Mouse (Mus musculus) embryonic facial prominence, embryonic 12.5 days (tissue): ENCODE measurements at regions not wholly inside any gene's neighbourhood (a gene's known extent, or its start where the extent isn't known, plus 50 kb on each side); places are given as distances from the start of the nearest gene placed in this dataset.

ENCODE experiments used
- ATAC-seq: fragments of 200-750 bp; cut with Nextera tagmentation; 2 replicates; pipeline ENCODE4 v1.8.0; 2017; ENCODE audit not compliant: insufficient number of reproducible peaks, insufficient read depth, low FRiP score, low TSS enrichment
- H3K27ac ChIP-seq: fragments of 300-500 bp; sonication (generic); 2 replicates; pipeline ENCODE4 v1.5.1; 2016; ENCODE audit warnings: mild to moderate bottlenecking
- H3K27me3 ChIP-seq: fragments of 300-500 bp; sonication (generic); 2 replicates; pipeline ENCODE4 v1.6.1; 2016; ENCODE audit warnings: mild to moderate bottlenecking, moderate library complexity
- H3K36me3 ChIP-seq: fragments of 300-500 bp; sonication (generic); 2 replicates; pipeline ENCODE4 v1.6.1; 2016; ENCODE audit warnings: mild to moderate bottlenecking
- H3K4me1 ChIP-seq: fragments of 300-500 bp; sonication (generic); 2 replicates; pipeline ENCODE4 v1.6.1; 2016
- H3K4me2 ChIP-seq: fragments of 300-500 bp; sonication (generic); replicated peaks from 2 replicates; pipeline ENCODE4 v1.6.1; 2016; ENCODE audit warnings: mild to moderate bottlenecking, moderate library complexity
- H3K4me3 ChIP-seq: fragments of 300-500 bp; sonication (generic); 2 replicates; pipeline ENCODE4 v1.5.1; 2016; ENCODE audit warnings: mild to moderate bottlenecking
- H3K9ac ChIP-seq: fragments of 300-500 bp; sonication (generic); 2 replicates; pipeline ENCODE4 v1.6.1; 2016; ENCODE audit warnings: mild to moderate bottlenecking, moderate library complexity
- H3K9me3 ChIP-seq: fragments of 300-500 bp; sonication (generic); 2 replicates; pipeline ENCODE4 v1.6.1; 2016; ENCODE audit warnings: mild to moderate bottlenecking, moderate library complexity
- WGBS: fragments of 180-500 bp; shearing (Covaris S2); methylation state at CpG from one replicate; pipeline ENCODE4 v1.1.7; 2016; 5-methylcytosine and 5-hydroxymethylcytosine counted together

DNA sequence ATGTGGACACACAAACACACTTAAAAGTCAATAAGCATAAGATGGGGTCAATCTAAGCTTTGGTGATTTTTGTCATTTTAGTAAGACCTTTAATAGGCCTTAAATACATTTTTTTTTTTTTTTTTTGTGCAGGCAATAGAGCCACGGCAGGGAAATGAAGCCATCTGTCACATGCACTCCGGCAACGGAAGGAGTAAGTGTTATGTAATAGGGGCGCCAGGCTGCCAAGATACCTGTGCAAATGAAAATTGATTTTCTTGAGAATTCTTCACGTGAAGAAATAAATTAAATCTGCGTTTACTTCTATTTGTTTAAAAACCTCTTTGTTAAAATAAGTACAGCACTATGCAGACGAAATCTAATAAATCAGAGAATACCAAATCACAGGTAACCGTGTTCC, 54.6 kb upstream of the Card11 start:
- H3K4me2 ChIP-seq = no peak overlapping the region
- H3K4me1 ChIP-seq = no peaks in the 10 kb centered on the region
- ATAC-seq = no peak
- no peak overlapping the region for H3K9ac ChIP-seq
- peaks cover 6% of the 10 kb centered on the region; the same call in 1 of the 2 replicates for H3K9me3 ChIP-seq
- no peaks in the 10 kb centered on the region for H3K27me3 ChIP-seq
- H3K27ac ChIP-seq = no peak overlapping the region
- H3K36me3 ChIP-seq = no peaks in the 10 kb centered on the region
- H3K4me3 ChIP-seq = no peak overlapping the region
- WGBS = 90% methylated on average over 8 of the region's 8 CpGs

- no peaks in the 10 kb centered on the region for H3K4me1 ChIP-seq
- WGBS = 63% methylated on average over 10 of the region's 10 CpGs
- ATAC-seq = no peak
- no peak overlapping the region for H3K9ac ChIP-seq
- H3K27ac ChIP-seq = no peak overlapping the region
- peaks cover 6% of the 10 kb centered on the region; the same call in 1 of the 2 replicates for H3K9me3 ChIP-seq
- H3K27me3 ChIP-seq = no peaks in the 10 kb centered on the region
- H3K4me2 ChIP-seq = no peak overlapping the region
- no peak overlapping the region for H3K4me3 ChIP-seq
- H3K36me3 ChIP-seq = no peaks in the 10 kb centered on the region
These were observed 55.4 kb upstream of the Card11 start for GRCm38 (mm10) chr5:141055596-141056343.

- WGBS = 82% methylated on average over 7 of the region's 7 CpGs
- Histone ChIP-seq H3K27me3 (no peaks in the 10 kb centered on the region), H3K36me3 (no peaks in the 10 kb centered on the region), H3K4me1 (no peaks in the 10 kb centered on the region), H3K9me3 (no peaks in the 10 kb centered on the region), H3K4me2 (no peak overlapping the region), H3K27ac (no peak overlapping the region), H3K9ac (no peak overlapping the region), H3K4me3 (no peak overlapping the region)
- ATAC-seq = no peak
These were observed 57.8 kb upstream of the Card11 start for GRCm38 (mm10) chr5:141058141-141058540.

GRCm38 (mm10) chr5:141058863-141059262, 58.5 kb upstream of the Card11 start:
- no peak overlapping the region for H3K4me2 ChIP-seq
- no peaks in the 10 kb centered on the region for H3K9me3 ChIP-seq
- H3K4me3 ChIP-seq = no peak overlapping the region
- H3K27me3 ChIP-seq = no peaks in the 10 kb centered on the region
- no peaks in the 10 kb centered on the region for H3K36me3 ChIP-seq
- no peak overlapping the region for H3K27ac ChIP-seq
- ATAC-seq = no peak
- H3K9ac ChIP-seq = no peak overlapping the region
- WGBS = 73% methylated on average over 1 of the region's 1 CpGs
- H3K4me1 ChIP-seq = no peaks in the 10 kb centered on the region

DNA sequence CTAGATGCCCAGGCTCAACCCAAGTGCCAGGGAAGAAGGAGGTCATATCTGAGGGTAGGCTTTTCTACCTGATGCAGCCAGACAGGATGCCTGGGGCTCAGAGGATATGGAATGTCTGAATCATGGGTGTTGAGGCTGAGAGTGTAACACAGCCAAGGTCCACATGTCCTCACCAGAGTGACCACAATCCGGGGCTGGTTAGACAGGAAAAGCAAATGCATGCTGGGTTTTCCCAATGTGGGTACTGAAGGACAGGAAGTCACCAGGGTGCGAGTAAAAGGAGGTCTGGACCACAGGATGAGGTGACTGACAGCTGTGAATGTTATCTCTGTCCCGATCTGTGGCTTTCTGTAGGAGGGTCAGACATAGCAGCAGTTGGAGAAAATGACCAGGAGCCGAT, 61.8 kb upstream of the Card11 start:
- 60% methylated on average over 4 of the region's 4 CpGs for WGBS
- no peak overlapping the region for H3K27ac ChIP-seq
- no peak for ATAC-seq
- H3K9me3 ChIP-seq = no peaks in the 10 kb centered on the region
- H3K27me3 ChIP-seq = no peaks in the 10 kb centered on the region
- no peak overlapping the region for H3K4me3 ChIP-seq
- H3K9ac ChIP-seq = no peak overlapping the region
- H3K4me1 ChIP-seq = no peaks in the 10 kb centered on the region
- H3K4me2 ChIP-seq = no peak overlapping the region
- H3K36me3 ChIP-seq = no peaks in the 10 kb centered on the region

- Histone ChIP-seq H3K4me2 (no peak overlapping the region), H3K36me3 (no peaks in the 10 kb centered on the region), H3K9ac (no peak overlapping the region), H3K4me3 (no peak overlapping the region), H3K27ac (no peak overlapping the region), H3K27me3 (no peaks in the 10 kb centered on the region), H3K4me1 (no peaks in the 10 kb centered on the region), H3K9me3 (no peaks in the 10 kb centered on the region)
- 87% methylated on average over 7 of the region's 7 CpGs for WGBS
- ATAC-seq = no peak
These were observed 67.2 kb upstream of the Card11 start for GRCm38 (mm10) chr5:141067561-141067960.

GRCm38 (mm10) chr5:141074457-141074856, 74.1 kb upstream of the Card11 start:
- Histone ChIP-seq H3K27ac (no peak overlapping the region), H3K9me3 (no peaks in the 10 kb centered on the region), H3K4me3 (no peak overlapping the region), H3K27me3 (no peaks in the 10 kb centered on the region), H3K36me3 (no peaks in the 10 kb centered on the region), H3K9ac (no peak overlapping the region), H3K4me1 (no peaks in the 10 kb centered on the region), H3K4me2 (no peak overlapping the region)
- no peak for ATAC-seq
- 85% methylated on average over 3 of the region's 3 CpGs for WGBS

GRCm38 (mm10) chr5:141076158-141076557, 75.8 kb upstream of the Card11 start:
- WGBS = 63% methylated on average over 7 of the region's 7 CpGs
- H3K27me3 ChIP-seq = no peaks in the 10 kb centered on the region
- H3K9ac ChIP-seq = no peak overlapping the region
- H3K36me3 ChIP-seq = no peaks in the 10 kb centered on the region
- H3K4me2 ChIP-seq = no peak overlapping the region
- no peak overlapping the region for H3K4me3 ChIP-seq
- H3K27ac ChIP-seq = no peak overlapping the region
- no peaks in the 10 kb centered on the region for H3K4me1 ChIP-seq
- no peak for ATAC-seq
- H3K9me3 ChIP-seq = no peaks in the 10 kb centered on the region

- ATAC-seq = no peak
- no peak overlapping the region for H3K4me2 ChIP-seq
- 88% methylated on average over 2 of the region's 2 CpGs for WGBS
These were observed 76.6 kb upstream of the Card11 start for GRCm38 (mm10) chr5:141076942-141077341.

GRCm38 (mm10) chr5:141080896-141081295, 80.5 kb upstream of the Card11 start:
- no peak overlapping the region for H3K9ac ChIP-seq
- no peak overlapping the region for H3K4me2 ChIP-seq

More at GRCm38 (mm10) chr5:141076942-141077341, 76.6 kb upstream of the Card11 start:
- Histone ChIP-seq H3K27me3 (no peaks in the 10 kb centered on the region), H3K9ac (no peak overlapping the region), H3K9me3 (no peaks in the 10 kb centered on the region), H3K4me1 (no peaks in the 10 kb centered on the region), H3K4me3 (no peak overlapping the region), H3K36me3 (no peaks in the 10 kb centered on the region), H3K27ac (no peak overlapping the region)

DNA sequence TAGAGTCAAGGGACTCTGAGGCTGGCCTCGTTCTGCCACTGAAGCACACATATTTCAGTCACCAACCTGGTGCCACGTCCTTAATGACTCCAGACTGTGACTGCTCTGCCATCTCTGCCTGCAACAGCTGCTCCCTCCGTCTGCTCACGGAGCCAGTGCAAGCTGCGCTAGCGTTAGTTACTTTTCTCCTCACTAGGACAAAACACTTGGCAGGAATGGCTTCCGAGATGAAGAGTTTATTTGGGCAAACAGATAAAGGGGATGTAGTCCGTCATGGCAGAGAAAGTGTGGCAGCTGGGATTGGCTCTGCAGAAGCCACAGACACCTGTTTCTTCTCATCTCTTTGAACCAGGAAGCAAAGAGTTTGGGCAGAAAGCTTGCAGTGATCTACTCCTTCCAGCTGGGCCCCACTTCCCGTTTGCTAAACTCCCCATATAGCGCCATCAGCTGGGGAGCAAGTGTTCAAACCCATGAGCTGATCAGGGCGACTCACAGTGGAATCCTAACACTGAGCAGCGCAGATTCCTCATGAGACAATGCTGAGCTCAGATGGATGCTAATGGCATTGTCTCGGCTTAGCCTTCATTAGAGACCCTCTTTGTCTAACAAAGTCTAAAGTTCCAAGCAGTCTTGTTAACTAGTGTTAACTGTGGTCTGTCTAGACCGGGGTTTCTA, 83.8 kb upstream of the Card11 start:
- H3K27me3 ChIP-seq = no peaks in the 10 kb centered on the region
- H3K4me2 ChIP-seq = no peak overlapping the region
- H3K4me3 ChIP-seq = no peak overlapping the region
- 82% methylated on average over 14 of the region's 14 CpGs for WGBS
- no peaks in the 10 kb centered on the region for H3K4me1 ChIP-seq
- no peaks in the 10 kb centered on the region for H3K9me3 ChIP-seq
- H3K36me3 ChIP-seq = no peaks in the 10 kb centered on the region
- no peak overlapping the region for H3K9ac ChIP-seq
- ATAC-seq = no peak
- no peak overlapping the region for H3K27ac ChIP-seq

More at GRCm38 (mm10) chr5:141080896-141081295, 80.5 kb upstream of the Card11 start:
- Histone ChIP-seq H3K4me3 (no peak overlapping the region), H3K27ac (no peak overlapping the region), H3K9me3 (no peaks in the 10 kb centered on the region), H3K4me1 (no peaks in the 10 kb centered on the region), H3K36me3 (no peaks in the 10 kb centered on the region), H3K27me3 (no peaks in the 10 kb centered on the region)
- ATAC-seq = no peak
- WGBS = 65% methylated on average over 5 of the region's 5 CpGs

GRCm38 (mm10) chr5:141084746-141085145, 84.4 kb upstream of the Card11 start:
- Histone ChIP-seq H3K4me2 (no peak overlapping the region), H3K9ac (no peak overlapping the region), H3K4me3 (no peak overlapping the region), H3K4me1 (no peaks in the 10 kb centered on the region), H3K9me3 (no peaks in the 10 kb centered on the region), H3K27ac (no peak overlapping the region), H3K36me3 (no peaks in the 10 kb centered on the region), H3K27me3 (no peaks in the 10 kb centered on the region)
- no peak for ATAC-seq
- WGBS = 53% methylated on average over 6 of the region's 7 CpGs
